Mouse (Mus musculus) cerebellum, adult 2 months (tissue): Measurements from ENCODE around the gene Gm17657.

ENCODE experiments used
- CTCF ChIP-seq: fragments of 200-500 bp; IDR thresholded peaks from 2 replicates; pipeline ENCODE4 v1.5.1; 2011; ENCODE audit warnings: low read depth, mild to moderate bottlenecking, control low read depth, low read length, moderate library complexity, borderline replicate concordance; ENCODE audit not compliant: insufficient read depth
- POLR2A ChIP-seq: fragments of 200-500 bp; IDR thresholded peaks from 2 replicates; pipeline ENCODE4 v1.6.1; 2011; ENCODE audit warnings: low read length, control low read depth, borderline replicate concordance; ENCODE audit not compliant: insufficient read depth

- no peak for TF ChIP-seq CTCF
- no peak for TF ChIP-seq POLR2A
These were observed 4.7 kb upstream of the Gm17657 start for GRCm38 (mm10) chr17:29554176-29554575.
